Mouse (Mus musculus): ENCODE data around the gene C2cd3. TPM values are rescaled to one million over a fixed set of nuclear protein-coding genes. Genes with fewer than 3 reads are reported as not detected.

The C2cd3 gene
- 47.6 TPM for polyA plus RNA-seq (2017; shearing (Covaris generic))

DNA sequence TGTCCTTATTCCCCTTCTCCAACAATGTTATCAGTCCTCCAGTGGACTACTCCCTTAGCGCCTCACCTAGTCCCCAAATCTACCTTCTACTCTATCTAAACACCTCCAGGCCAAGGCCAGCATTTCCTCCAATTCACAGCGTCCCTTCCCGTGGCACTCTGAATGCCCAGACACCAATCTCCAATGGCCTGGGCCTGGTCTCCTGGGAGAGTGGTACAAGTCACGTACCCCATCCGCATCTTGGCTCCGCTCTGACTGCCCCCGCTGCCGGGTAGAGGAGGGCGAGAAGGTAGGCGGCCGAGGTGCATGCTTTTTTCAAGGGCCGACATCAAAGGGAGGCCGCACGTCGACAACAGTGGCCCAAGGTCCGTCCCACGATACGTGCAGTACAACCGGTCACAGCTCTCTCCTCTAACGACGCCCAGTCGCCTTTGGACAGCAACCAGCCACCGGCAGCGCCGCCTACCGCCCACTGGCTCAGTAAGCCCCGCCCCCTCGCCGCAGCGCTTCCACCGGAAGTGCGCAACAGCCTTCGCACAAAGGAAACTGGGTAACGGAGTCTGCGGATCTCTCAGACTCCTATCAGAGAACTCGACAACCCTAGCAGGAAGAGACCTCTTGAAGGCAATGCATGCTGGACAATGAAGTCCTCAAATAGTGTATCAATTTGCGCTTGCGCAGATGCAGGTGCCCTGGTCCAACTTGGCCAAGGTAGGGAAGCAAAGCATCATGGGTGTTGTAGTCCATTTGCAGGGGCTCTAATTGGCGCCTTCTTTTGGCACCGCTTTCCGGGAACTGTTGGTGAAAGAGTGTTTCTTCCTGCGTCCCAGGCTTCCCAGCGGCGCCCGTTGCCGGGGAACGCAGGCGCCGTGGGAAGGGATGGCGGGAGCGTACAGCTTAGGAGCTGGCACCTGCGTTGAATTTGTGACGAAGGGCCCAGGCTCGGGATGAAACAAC, at the start of gene C2cd3, which contains the start of gene Ppme1:
TSS of gene C2cd3 (plus strand) at position 739 of the 957 bp plus-strand sequence.
TSS of gene Ppme1 (minus strand) at position 813 of the 957 bp plus-strand sequence.

DNA sequence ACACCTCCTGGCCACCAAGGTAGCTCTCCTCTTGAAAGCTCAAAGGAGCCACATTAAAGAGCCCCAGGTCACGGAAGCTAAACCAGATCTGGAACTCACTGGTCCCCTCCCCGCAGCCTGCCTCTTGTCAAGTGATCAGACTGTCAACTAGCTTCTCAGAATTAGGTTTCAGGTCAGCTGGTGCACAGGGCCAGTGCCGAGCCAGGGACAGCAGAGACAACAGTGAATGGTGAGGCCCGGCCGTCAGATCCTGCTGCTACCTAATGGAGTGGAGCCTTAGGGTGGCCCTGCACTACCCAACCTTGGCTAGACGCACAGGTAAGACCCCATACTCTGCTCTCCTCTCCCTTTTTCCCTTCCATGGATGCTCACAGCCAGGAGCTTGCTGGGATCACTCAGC, 100.7 kb downstream of the C2cd3 start, which contains the start of gene Ucp3:
TSS of gene Ucp3 (plus strand) at position 214 of the 400 bp plus-strand sequence.

DNA sequence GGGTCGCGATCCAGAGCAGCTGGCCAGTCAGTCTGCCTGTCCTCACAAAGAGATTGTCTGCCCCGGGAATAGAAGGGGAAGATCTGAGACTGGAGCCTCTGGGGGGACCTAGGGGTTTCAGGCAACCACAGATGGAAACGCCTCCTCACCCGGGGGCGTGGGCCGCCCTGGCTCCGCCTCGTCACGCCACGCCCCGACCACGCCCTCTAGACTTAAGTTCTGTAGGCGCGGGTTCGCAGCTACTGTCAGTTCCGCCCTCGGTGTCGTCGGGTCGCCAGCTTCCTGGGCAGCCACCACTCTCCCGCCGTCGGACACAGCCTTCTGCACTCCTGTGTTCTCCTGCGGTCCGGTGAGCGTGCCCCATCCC, 121.1 kb downstream of the C2cd3 start, which contains the start of gene Ucp2:
TSS of gene Ucp2 (plus strand) at position 221 of the 367 bp plus-strand sequence.

DNA sequence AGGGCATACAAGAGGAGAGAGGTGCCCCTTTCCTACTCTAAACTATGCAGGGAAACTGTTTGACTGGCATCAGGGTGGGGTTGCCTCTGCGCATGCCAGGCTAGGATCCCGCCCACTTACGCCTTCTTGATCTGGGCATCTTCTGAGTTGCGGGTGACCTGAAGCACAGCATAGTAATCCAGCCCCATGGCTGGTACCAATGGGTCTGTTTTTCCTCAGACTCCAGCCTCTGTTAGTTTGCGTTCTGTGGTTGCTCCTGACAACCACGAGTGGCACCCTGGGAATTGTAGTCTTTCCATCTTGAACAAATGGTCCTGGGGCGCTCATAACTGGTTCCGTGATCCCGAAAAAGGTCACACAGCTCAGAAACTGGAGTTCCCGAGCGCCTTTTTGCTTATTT, 142.5 kb downstream of the C2cd3 start, which contains the start of gene Dnajb13:
TSS of gene Dnajb13 (minus strand) at position 388 of the 400 bp plus-strand sequence.

Other genes starting within 250 kb of the C2cd3 start
- gene Lipt2, start 213.0 kb upstream of the C2cd3 start, polyA plus RNA-seq (2017; shearing (Covaris generic)), result 2.2 TPM
- not detected for gene Kcne3, start 195.7 kb upstream of the C2cd3 start, polyA plus RNA-seq (2017; shearing (Covaris generic))
- 13.7 TPM for gene Pgm2l1, start 144.8 kb upstream of the C2cd3 start, polyA plus RNA-seq (2017; shearing (Covaris generic))
- gene P4ha3, start 86.7 kb upstream of the C2cd3 start, polyA plus RNA-seq (2017; shearing (Covaris generic)), result not detected
- 37.8 TPM for gene Ppme1, start 74 bp downstream of the C2cd3 start, polyA plus RNA-seq (2017; shearing (Covaris generic))
- gene Ucp3, start 100.8 kb downstream of the C2cd3 start, polyA plus RNA-seq (2017; shearing (Covaris generic)), result not detected
- gene Ucp2, start 121.1 kb downstream of the C2cd3 start, polyA plus RNA-seq (2017; shearing (Covaris generic)), result 678 TPM
- 2.4 TPM for gene Dnajb13, start 142.7 kb downstream of the C2cd3 start, polyA plus RNA-seq (2017; shearing (Covaris generic))
- gene Coa4, start 164.8 kb downstream of the C2cd3 start, polyA plus RNA-seq (2017; shearing (Covaris generic)), result 3.1 TPM
- gene Rab6a, start 235.2 kb downstream of the C2cd3 start, polyA plus RNA-seq (2017; shearing (Covaris generic)), result 77.5 TPM
- 37.4 TPM for gene Mrpl48, start 236.1 kb downstream of the C2cd3 start, polyA plus RNA-seq (2017; shearing (Covaris generic))